Mouse (Mus musculus) heart, postnatal 0 days (tissue): ENCODE measurements around the gene Pitx3. TPM values are rescaled to one million over a fixed set of nuclear protein-coding genes. Genes with fewer than 3 reads are reported as not detected.

Experiments used
- ATAC-seq: fragments of 200-750 bp; cut with Nextera tagmentation; 2 replicates; pipeline ENCODE4 v1.8.0; 2017; ENCODE audit warnings: low read depth, moderate number of reproducible peaks, moderate library complexity; ENCODE audit not compliant: insufficient read depth
- DNase-seq: peaks from one replicate; pipeline ENCODE4 v3.0.0-alpha.2; 2016; ENCODE audit warnings: low spot score
- H3K27ac ChIP-seq: fragments of 300-500 bp; sonication (generic); 2 replicates; pipeline ENCODE4 v1.5.1; 2014; ENCODE audit warnings: low read depth, mild to moderate bottlenecking
- H3K27me3 ChIP-seq: fragments of 300-500 bp; sonication (generic); 2 replicates; pipeline ENCODE4 v1.6.1; 2014; ENCODE audit warnings: low read length, mixed read lengths; ENCODE audit not compliant: control insufficient read depth, insufficient read depth
- H3K36me3 ChIP-seq: fragments of 300-500 bp; sonication (generic); replicated peaks from 2 replicates; pipeline ENCODE4 v1.6.1; 2014; ENCODE audit warnings: low read length, mixed read lengths; ENCODE audit not compliant: control insufficient read depth, insufficient read depth
- H3K4me1 ChIP-seq: fragments of 300-500 bp; sonication (generic); 2 replicates; pipeline ENCODE4 v1.6.1; 2014; ENCODE audit warnings: antibody characterized with exemption; ENCODE audit not compliant: control insufficient read depth, insufficient read depth
- H3K4me2 ChIP-seq: fragments of 300-500 bp; sonication (generic); 2 replicates; pipeline ENCODE4 v1.6.1; 2014; ENCODE audit warnings: low read depth, mild to moderate bottlenecking, low read length, moderate library complexity
- H3K4me3 ChIP-seq: fragments of 300-500 bp; sonication (generic); 2 replicates; pipeline ENCODE4 v1.5.1; 2014; ENCODE audit warnings: low read depth, low read length
- H3K9ac ChIP-seq: fragments of 300-500 bp; sonication (generic); replicated peaks from 2 replicates; pipeline ENCODE4 v1.6.1; 2014; ENCODE audit warnings: low read depth, low read length, mixed read lengths
- H3K9me3 ChIP-seq: fragments of 300-500 bp; sonication (generic); replicated peaks from 2 replicates; pipeline ENCODE4 v1.6.1; 2016; ENCODE audit warnings: low read length; ENCODE audit not compliant: control insufficient read depth
- CTCF ChIP-seq: IDR thresholded peaks from 2 replicates; pipeline ENCODE4 v1.5.1; 2016; ENCODE audit warnings: antibody characterized with exemption, control low read depth, low read depth
- EP300 ChIP-seq: IDR thresholded peaks from 2 replicates; pipeline ENCODE4 v1.6.1; 2016; ENCODE audit warnings: antibody characterized with exemption, low read depth
- WGBS: fragments of 180-500 bp; shearing (Covaris S2); extraction: QIAGEN DNeasy Blood & Tissue Kit; methylation state at CpG from one replicate; pipeline ENCODE4 v1.1.7; 2014; 5-methylcytosine and 5-hydroxymethylcytosine counted together
- polyA plus RNA-seq: library from polyadenylated mRNA; unstranded; fragments of >200 nt; fragmentation: Nextera tagmentation; extraction: Ambion mirVana; gene quantifications from 2 replicates; pipeline ENCODE4 v1.2.1, GENCODE M21; 2015
- total RNA-seq: library from RNA; depleted of rRNA; stranded (reverse); fragments of >200 nt; gene quantifications from 2 replicates; pipeline ENCODE4 v1.2.3, GENCODE M21; 2014; ENCODE audit warnings: low replicate concordance

The Pitx3 gene
- total and polyA plus RNA-seq, 2 experiments from 2014 or later, result not detected

DNA sequence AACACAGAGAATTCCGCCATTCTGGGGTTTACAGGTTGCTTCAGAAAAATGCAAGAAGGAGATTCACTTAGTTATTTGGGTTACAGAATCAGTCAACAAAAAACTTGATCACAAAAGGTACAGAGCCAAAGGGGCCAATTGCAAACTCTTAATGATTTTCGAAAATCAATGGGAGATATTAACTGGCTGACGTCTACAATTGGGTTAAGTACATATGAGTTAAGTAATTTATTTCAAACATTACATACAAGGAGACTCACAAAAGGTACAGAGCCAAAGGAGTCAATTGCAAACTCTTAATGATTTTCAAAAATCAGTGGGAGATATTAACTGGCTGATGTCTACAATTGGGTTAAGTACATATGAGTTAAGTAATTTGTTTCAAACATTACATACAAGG is 48.6 kb downstream of the Pitx3 start:
- no peaks in the 10 kb centered on the region for H3K4me1 ChIP-seq
- no peak overlapping the region for H3K4me2 ChIP-seq
- DNase-seq (no peak), ATAC-seq (no peak)
- WGBS, result 85% methylated on average over 3 of the region's 3 CpGs
- no peaks in the 10 kb centered on the region for H3K27me3 ChIP-seq
- no peak overlapping the region for H3K4me3 ChIP-seq
- H3K9ac ChIP-seq, result no peak overlapping the region
- H3K9me3 ChIP-seq, result peaks cover 5% of the 10 kb centered on the region; the same call in 1 of the 2 replicates
- no peak overlapping the region for H3K27ac ChIP-seq
- TF ChIP-seq EP300, result no peak
- TF ChIP-seq CTCF, result no peak
- no peaks in the 10 kb centered on the region for H3K36me3 ChIP-seq

DNA sequence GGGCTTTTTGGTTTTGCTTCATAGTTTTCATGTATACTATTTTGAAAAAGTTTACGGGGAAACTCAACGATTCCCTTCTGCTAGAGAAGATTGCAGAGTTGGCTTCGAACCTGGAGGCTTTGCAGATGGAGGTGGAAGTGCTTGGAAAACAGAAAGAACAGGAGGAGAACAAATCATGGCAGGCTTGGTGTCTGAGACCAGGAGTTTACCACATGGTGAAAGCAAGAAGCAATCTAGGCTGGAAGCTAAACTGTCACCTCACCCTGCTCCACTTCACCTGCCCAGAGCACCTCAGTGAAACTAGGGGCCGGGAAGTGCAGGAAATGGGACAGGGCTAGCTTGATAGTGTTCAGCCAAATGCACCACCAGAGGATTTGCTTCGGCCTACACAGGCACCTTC is 51.7 kb downstream of the Pitx3 start:
- no peaks in the 10 kb centered on the region for H3K4me1 ChIP-seq
- DNase-seq (no peak), ATAC-seq (no peak)
- H3K36me3 ChIP-seq, result no peaks in the 10 kb centered on the region
- H3K9ac ChIP-seq, result no peak overlapping the region
- H3K27ac ChIP-seq, result no peak overlapping the region
- H3K4me2 ChIP-seq, result no peak overlapping the region
- H3K27me3 ChIP-seq, result no peaks in the 10 kb centered on the region
- H3K4me3 ChIP-seq, result no peak overlapping the region
- WGBS, result 87% methylated on average over 5 of the region's 5 CpGs
- TF ChIP-seq CTCF (no peak), EP300 (no peak)
- H3K9me3 ChIP-seq, result peaks cover 5% of the 10 kb centered on the region; the same call in 1 of the 2 replicates

DNA sequence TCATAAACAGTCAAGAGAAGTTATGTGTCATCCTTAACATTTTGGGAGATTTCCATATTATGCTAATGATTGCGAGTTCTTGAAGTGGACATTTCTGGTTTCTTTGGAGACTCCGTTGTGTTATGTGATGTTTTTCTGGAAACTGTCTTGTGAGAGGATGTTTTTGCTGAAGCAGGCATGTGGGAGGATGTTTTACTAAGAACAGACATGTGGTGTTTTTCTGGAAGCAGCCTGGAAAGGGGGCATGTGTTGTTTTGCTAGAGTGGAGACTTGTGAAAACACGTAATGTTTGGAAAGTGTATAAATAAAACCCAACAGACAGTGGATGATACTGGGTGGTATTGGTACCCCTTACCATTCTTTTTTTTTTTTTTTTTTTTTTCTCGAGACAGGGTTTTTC is 52.8 kb downstream of the Pitx3 start:
- no peaks in the 10 kb centered on the region for H3K36me3 ChIP-seq
- peaks cover 5% of the 10 kb centered on the region; the same call in 1 of the 2 replicates for H3K9me3 ChIP-seq
- H3K27me3 ChIP-seq, result no peaks in the 10 kb centered on the region
- no peaks in the 10 kb centered on the region for H3K4me1 ChIP-seq
- TF ChIP-seq EP300 (no peak), CTCF (no peak)
- DNase-seq (no peak), ATAC-seq (no peak)
- 68% methylated on average over 3 of the region's 4 CpGs for WGBS
- H3K4me3 ChIP-seq, result no peak overlapping the region
- no peak overlapping the region for H3K27ac ChIP-seq
- H3K9ac ChIP-seq, result no peak overlapping the region
- no peak overlapping the region for H3K4me2 ChIP-seq

DNA sequence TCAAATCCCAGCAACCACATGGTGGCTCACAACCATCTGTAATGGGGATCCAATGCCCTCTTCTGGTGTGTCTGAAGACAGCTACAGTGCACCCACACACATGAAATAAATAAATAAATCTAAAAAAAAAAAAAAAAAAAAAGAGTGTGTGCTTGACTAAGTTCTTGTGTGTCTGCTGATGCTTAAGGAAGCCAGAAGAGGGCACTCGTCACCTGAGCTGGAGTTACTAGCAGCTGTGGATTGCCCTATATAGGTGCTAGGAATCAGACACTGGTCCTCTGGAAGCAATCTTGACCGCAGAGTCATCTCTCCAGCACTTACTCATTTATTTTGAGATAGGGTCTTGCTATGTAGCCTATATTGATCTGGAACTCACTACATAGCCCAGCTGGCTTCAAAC is 54.0 kb downstream of the Pitx3 start:
- no peak overlapping the region for H3K4me3 ChIP-seq
- H3K36me3 ChIP-seq, result no peaks in the 10 kb centered on the region
- no peak overlapping the region for H3K4me2 ChIP-seq
- H3K4me1 ChIP-seq, result no peaks in the 10 kb centered on the region
- H3K27ac ChIP-seq, result no peak overlapping the region
- 89% methylated on average over 2 of the region's 2 CpGs for WGBS
- H3K9me3 ChIP-seq, result peaks cover 5% of the 10 kb centered on the region; the same call in 1 of the 2 replicates
- ATAC-seq (no peak), DNase-seq (no peak)
- TF ChIP-seq CTCF (no peak), EP300 (no peak)
- no peaks in the 10 kb centered on the region for H3K27me3 ChIP-seq
- H3K9ac ChIP-seq, result no peak overlapping the region

DNA sequence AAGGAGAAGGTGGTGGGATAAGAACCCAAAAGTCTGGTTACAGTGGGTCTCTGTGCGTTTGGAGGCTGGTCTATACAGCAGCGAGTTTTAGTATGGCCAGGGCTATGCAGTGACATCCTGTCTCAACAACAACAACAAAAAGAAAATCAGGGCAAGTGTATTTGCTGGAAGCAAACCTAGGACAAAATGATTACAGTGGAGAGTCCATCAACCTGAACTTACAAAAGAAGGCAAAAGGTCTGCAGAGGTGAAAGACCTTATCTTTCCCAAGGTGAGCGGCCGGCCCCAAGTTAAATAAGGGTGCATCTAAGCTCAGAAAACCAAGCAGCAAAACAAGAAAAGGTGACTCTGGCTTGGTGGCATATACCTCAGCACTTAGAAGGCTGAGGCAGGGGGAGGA is 56.5 kb downstream of the Pitx3 start:
- ATAC-seq (no peak), DNase-seq (no peak)
- H3K27me3 ChIP-seq, result no peaks in the 10 kb centered on the region
- no peak for TF ChIP-seq EP300
- TF ChIP-seq CTCF, result no peak
- H3K4me2 ChIP-seq, result no peak overlapping the region
- H3K9me3 ChIP-seq, result peaks cover 4% of the 10 kb centered on the region; the same call in 1 of the 2 replicates
- no peaks in the 10 kb centered on the region for H3K36me3 ChIP-seq
- no peak overlapping the region for H3K27ac ChIP-seq
- H3K4me3 ChIP-seq, result no peak overlapping the region
- H3K9ac ChIP-seq, result no peak overlapping the region
- peaks cover 7% of the 10 kb centered on the region for H3K4me1 ChIP-seq
- WGBS, result 79% methylated on average over 4 of the region's 4 CpGs

DNA sequence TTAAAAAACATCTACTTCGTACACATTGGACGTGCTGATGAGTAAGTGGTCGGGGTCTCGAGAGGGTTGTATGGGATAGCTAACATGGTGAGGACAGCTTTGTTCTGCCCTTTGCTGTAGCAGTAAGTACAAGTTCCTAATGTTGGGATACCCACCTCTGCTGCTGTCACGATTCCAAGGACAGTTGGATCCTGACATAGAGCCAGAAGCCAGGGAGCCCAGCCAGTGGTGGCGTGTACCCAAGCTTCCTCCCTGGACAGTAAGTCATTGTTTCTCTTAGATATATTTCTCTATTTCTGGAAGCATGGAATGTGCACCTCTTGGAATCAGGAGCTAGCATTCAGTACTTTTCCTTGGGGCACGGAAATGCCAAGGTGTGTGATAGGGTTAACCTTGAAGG is 60.3 kb downstream of the Pitx3 start:
- Histone ChIP-seq H3K4me2 (no peak overlapping the region), H3K36me3 (peaks cover 28% of the 10 kb centered on the region), H3K9me3 (no peaks in the 10 kb centered on the region), H3K27ac (no peak overlapping the region), H3K27me3 (no peaks in the 10 kb centered on the region), H3K4me1 (peaks cover 7% of the 10 kb centered on the region), H3K9ac (no peak overlapping the region), H3K4me3 (no peak overlapping the region)
- no peak for TF ChIP-seq CTCF
- TF ChIP-seq EP300, result no peak
- 0 out of 2 replicates have a peak, but pooled peaks have one; percentile 33 for ATAC-seq
- DNase-seq, result peak; percentile 20
- WGBS, result 37% methylated on average over 7 of the region's 7 CpGs
